Mouse (Mus musculus): ENCODE data around the gene Nup85. TPM values are rescaled to one million over a fixed set of nuclear protein-coding genes. Genes with fewer than 3 reads are reported as not detected.

The Nup85 gene
- polyA plus RNA-seq, 1 experiment from 2014 or later = 111 TPM

DNA sequence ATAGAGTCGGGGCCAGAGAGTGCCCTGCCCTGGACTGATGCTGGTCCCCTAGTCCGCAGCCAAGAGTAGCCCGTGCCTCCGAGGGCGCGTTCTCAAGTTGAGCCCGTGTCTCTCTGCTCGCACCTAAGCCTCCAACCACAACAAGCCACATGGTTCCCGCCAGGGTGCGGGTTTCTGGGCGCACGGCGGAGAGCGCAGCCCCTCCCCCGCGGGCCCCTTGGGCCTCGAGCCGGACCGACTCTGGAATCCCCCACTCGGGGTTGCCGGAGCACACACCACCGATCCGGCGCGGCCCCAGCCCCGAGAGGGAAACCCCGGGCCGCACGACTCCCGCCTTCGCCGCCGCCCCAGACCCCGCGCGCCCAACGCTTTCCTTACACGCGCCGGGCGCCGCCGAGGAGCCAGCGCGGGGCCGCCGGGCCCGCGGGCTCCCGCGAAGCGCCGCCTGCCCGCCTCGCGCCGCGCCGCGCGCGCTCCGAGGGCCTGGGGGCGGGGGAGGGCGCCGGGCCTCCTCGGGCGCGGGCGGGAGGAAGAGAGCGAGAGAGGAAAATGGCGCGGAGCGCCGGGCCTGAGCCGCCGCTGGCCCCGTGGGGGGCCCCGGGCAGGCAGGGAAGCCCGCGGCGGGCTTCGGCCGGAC lies 28.7 kb upstream of the Nup85 start:
- under 1% methylated on average over 84 of the region's 84 CpGs for WGBS
- peak; percentile 75 for ATAC-seq (ENCODE audit: extremely low read depth, insufficient number of reproducible peaks, low FRiP score, low TSS enrichment)
- peak overlapping the region; percentile 95 for H3K4me3 ChIP-seq

DNA sequence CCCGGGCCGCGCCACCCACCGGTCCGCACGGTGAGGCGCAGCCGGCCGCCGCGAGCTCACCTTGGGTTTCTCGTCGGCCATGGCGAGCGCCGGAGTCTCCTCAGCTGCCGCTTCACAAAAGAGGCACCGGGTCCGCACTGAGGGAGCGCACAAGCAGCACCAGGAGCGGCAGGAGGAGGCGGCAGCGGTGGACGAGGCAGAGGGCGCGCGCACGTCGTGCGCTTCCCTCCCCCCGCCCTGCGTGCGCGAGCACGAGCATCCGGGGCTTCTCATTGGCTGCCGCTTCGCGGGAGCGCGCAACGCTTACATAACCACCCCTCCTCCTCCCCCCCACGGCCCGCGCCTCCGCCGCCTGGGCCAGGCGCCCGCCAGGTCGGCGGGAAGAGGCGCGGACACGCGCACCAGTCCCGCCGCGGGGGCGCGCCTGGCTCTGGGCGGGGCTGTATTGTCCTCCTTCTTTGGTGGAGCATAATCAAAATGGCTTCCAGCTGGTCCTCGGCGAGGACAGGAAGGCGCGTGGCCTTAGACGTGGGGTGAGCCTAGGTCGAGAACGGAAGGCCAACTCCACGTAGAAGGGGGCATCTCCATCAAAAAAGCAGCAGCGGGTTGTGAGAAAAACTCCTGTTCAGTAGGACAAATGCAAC lies 28.1 kb upstream of the Nup85 start, which contains the start of gene Sumo2:
Gene Sumo2, minus strand, starts transcription at position 239 of the 644 bp plus-strand sequence.
- peaks cover 32% of the 10 kb centered on the region for H3K36me3 ChIP-seq
- no peaks in the 10 kb centered on the region for H3K9me3 ChIP-seq
- H3K27me3 ChIP-seq (replicated peaks) = no peaks in the 10 kb centered on the region
- ATAC-seq (ENCODE audit: extremely low read depth, insufficient number of reproducible peaks, low FRiP score, low TSS enrichment) = peak; percentile 82
- H3K4me3 ChIP-seq = peak within 1 kb of the TSS; percentile 95
- peaks cover 22% of the 10 kb centered on the region for H3K4me1 ChIP-seq
- peak within 1 kb of the TSS; percentile 100 for H3K27ac ChIP-seq (replicated peaks)
- H3K4me2 ChIP-seq = peak within 1 kb of the TSS; percentile 78
- peak within 1 kb of the TSS; percentile 99 for H3K9ac ChIP-seq
- WGBS = under 1% methylated on average over 63 of the region's 70 CpGs

More for the DNA sequence above, 28.7 kb upstream of the Nup85 start:
- H3K4me2 ChIP-seq = peak overlapping the region; percentile 78
- H3K9ac ChIP-seq = peak overlapping the region; percentile 99
- H3K27ac ChIP-seq (replicated peaks) = peak overlapping the region; percentile 100
- H3K9me3 ChIP-seq = no peaks in the 10 kb centered on the region
- no peaks in the 10 kb centered on the region for H3K27me3 ChIP-seq (replicated peaks)
- H3K36me3 ChIP-seq = peaks cover 39% of the 10 kb centered on the region
- H3K4me1 ChIP-seq = peaks cover 22% of the 10 kb centered on the region

DNA sequence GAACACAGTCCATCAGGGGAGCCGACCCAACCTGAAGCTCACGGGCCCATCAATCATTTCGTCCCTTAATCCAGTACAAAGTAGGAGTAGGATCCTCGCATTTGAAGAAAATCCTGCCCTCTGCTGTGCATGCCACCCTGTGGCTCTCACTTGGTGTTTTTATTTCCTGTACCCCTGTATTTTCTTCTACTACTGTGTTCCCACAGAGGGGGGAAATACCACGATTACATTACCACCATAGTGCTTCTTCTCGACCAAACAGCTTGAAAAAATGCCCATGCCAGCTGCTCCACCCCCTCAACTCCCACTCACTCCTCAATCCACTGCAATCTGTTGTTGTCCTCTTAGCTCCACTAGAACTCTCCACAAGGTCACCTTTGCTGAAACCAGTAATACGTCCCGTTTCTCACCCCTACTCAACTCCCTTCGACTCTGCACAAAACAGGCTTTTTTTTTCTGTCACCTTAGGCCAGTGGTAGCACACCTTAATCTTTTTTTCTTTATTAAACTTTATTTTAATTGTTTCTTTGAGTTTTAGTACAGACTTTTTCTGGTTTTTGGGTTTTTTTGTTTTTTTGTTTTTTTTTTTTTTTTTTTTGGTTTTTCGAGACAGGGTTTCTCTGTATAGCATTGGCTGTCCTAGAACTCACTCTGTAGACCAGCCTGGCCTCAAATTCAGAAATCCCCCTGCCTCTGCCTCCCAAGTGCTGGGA lies 27.2 kb upstream of the Nup85 start:
- Histone ChIP-seq H3K36me3 (peaks cover 24% of the 10 kb centered on the region), H3K4me3 (peak overlapping the region; percentile 95; the same call in 1 of the 2 replicates), H3K9me3 (no peaks in the 10 kb centered on the region), H3K4me2 (peak overlapping the region; percentile 78), H3K27ac (replicated peaks) (peak overlapping the region; percentile 100), H3K9ac (no peak overlapping the region), H3K27me3 (replicated peaks) (no peaks in the 10 kb centered on the region), H3K4me1 (peaks cover 22% of the 10 kb centered on the region)
- ATAC-seq (ENCODE audit: extremely low read depth, insufficient number of reproducible peaks, low FRiP score, low TSS enrichment) = no peak
- 89% methylated on average over 10 of the region's 10 CpGs for WGBS

GRCm38 (mm10) chr11:115538045-115538444 lies 26.2 kb upstream of the Nup85 start:
- peaks cover 13% of the 10 kb centered on the region for H3K36me3 ChIP-seq
- peaks cover 22% of the 10 kb centered on the region for H3K4me1 ChIP-seq
- no peaks in the 10 kb centered on the region for H3K9me3 ChIP-seq
- H3K4me3 ChIP-seq = no peak overlapping the region
- no peak overlapping the region for H3K4me2 ChIP-seq
- no peak overlapping the region for H3K27ac ChIP-seq (replicated peaks)
- WGBS = 55% methylated on average over 2 of the region's 2 CpGs
- H3K27me3 ChIP-seq (replicated peaks) = 0 out of 2 replicates have a peak, but pooled peaks cover 2% of the 10 kb centered on the region
- H3K9ac ChIP-seq = no peak overlapping the region
- ATAC-seq (ENCODE audit: extremely low read depth, insufficient number of reproducible peaks, low FRiP score, low TSS enrichment) = no peak

- no peaks in the 10 kb centered on the region for H3K4me1 ChIP-seq
- ATAC-seq (ENCODE audit: extremely low read depth, insufficient number of reproducible peaks, low FRiP score, low TSS enrichment) = no peak
- H3K4me3 ChIP-seq = no peak overlapping the region
- H3K4me2 ChIP-seq = no peak overlapping the region
- no peaks in the 10 kb centered on the region for H3K9me3 ChIP-seq
- 58% methylated on average over 4 of the region's 4 CpGs for WGBS
- H3K9ac ChIP-seq = no peak overlapping the region
- no peaks in the 10 kb centered on the region for H3K36me3 ChIP-seq
- H3K27me3 ChIP-seq (replicated peaks) = 0 out of 2 replicates have a peak, but pooled peaks cover 4% of the 10 kb centered on the region
- H3K27ac ChIP-seq (replicated peaks) = no peak overlapping the region
Observed at GRCm38 (mm10) chr11:115543571-115543970, 20.7 kb upstream of the Nup85 start.

GRCm38 (mm10) chr11:115552783-115553182 lies 11.5 kb upstream of the Nup85 start:
- 0 out of 2 replicates have a peak, but pooled peaks cover 7% of the 10 kb centered on the region for H3K9me3 ChIP-seq
- 0 out of 2 replicates have a peak, but pooled peaks cover 2% of the 10 kb centered on the region for H3K27me3 ChIP-seq (replicated peaks)
- H3K27ac ChIP-seq (replicated peaks) = no peak overlapping the region
- no peak for ATAC-seq (ENCODE audit: extremely low read depth, insufficient number of reproducible peaks, low FRiP score, low TSS enrichment)
- H3K4me2 ChIP-seq = no peak overlapping the region
- no peak overlapping the region for H3K4me3 ChIP-seq
- H3K4me1 ChIP-seq = no peaks in the 10 kb centered on the region
- no peak overlapping the region for H3K9ac ChIP-seq
- 56% methylated on average over 4 of the region's 4 CpGs for WGBS
- no peaks in the 10 kb centered on the region for H3K36me3 ChIP-seq

- H3K36me3 ChIP-seq = no peaks in the 10 kb centered on the region
- WGBS = 73% methylated on average over 17 of the region's 17 CpGs
- no peak overlapping the region for H3K9ac ChIP-seq
- no peak overlapping the region for H3K4me2 ChIP-seq
- H3K4me3 ChIP-seq = no peak overlapping the region
- no peaks in the 10 kb centered on the region for H3K9me3 ChIP-seq
- no peak for ATAC-seq (ENCODE audit: extremely low read depth, insufficient number of reproducible peaks, low FRiP score, low TSS enrichment)
- no peaks in the 10 kb centered on the region for H3K4me1 ChIP-seq
- no peak overlapping the region for H3K27ac ChIP-seq (replicated peaks)
- H3K27me3 ChIP-seq (replicated peaks) = no peaks in the 10 kb centered on the region
Observed at GRCm38 (mm10) chr11:115555717-115556116, 8.5 kb upstream of the Nup85 start.

DNA sequence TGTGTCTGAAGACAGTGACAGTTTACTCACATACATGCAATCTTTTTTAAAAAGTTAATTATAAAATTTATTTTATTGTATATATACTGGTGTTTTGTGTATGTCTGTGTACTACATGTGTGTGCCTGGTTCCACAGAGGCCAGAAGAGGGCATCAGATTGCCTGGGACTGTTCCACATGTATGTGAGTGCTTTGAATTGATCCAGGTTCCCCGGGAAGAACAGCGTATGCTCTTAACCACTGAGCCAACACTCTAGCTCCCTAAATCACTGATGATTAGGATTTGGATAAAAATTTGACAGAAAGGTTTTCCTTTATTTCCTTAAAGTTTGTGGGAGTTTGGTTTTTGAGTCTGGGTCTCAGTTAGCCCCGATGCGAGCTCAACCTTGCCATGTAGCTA lies 828 bp upstream of the Nup85 start:
- peak overlapping the region; percentile 68 for H3K27ac ChIP-seq (replicated peaks)
- 42% methylated on average over 4 of the region's 4 CpGs for WGBS
- no peak for ATAC-seq (ENCODE audit: extremely low read depth, insufficient number of reproducible peaks, low FRiP score, low TSS enrichment)
- H3K4me3 ChIP-seq = peak overlapping the region; percentile 93
- no peaks in the 10 kb centered on the region for H3K27me3 ChIP-seq (replicated peaks)
- H3K36me3 ChIP-seq = peaks cover 28% of the 10 kb centered on the region
- H3K4me1 ChIP-seq = peaks cover 17% of the 10 kb centered on the region
- peak overlapping the region; percentile 91 for H3K9ac ChIP-seq
- H3K9me3 ChIP-seq = no peaks in the 10 kb centered on the region
- H3K4me2 ChIP-seq = peak overlapping the region; percentile 83

- Histone ChIP-seq H3K27me3 (replicated peaks) (no peaks in the 10 kb centered on the region), H3K4me1 (peaks cover 17% of the 10 kb centered on the region), H3K9me3 (no peaks in the 10 kb centered on the region), H3K4me2 (peak overlapping the region; percentile 83), H3K4me3 (peak overlapping the region; percentile 93), H3K36me3 (peaks cover 43% of the 10 kb centered on the region), H3K27ac (replicated peaks) (no peak overlapping the region), H3K9ac (peak overlapping the region; percentile 91)
- ATAC-seq (ENCODE audit: extremely low read depth, insufficient number of reproducible peaks, low FRiP score, low TSS enrichment) = no peak
- WGBS = 15% methylated on average over 7 of the region's 7 CpGs
Observed at GRCm38 (mm10) chr11:115564961-115565360, 727 bp downstream of the Nup85 start.

DNA sequence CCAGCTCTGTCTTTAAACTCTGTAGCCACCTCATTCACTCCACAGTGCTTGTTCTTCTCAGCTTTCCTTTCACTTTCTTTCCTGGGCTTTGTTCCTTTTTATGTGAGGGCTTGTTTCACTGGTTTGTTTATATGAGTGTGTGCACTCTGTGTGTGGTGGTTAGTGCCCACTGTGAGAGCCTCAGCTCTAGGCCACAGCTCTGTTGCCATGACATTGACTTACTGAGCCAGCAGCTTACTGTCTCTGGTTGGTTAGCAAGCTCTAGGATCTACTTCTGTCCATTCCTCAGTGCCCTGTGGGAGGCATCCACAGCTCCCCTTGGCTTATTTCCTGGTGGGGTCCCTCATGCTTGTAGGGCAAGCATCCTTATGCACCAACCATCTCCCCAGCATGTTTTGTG lies 14.8 kb downstream of the Nup85 start:
- Histone ChIP-seq H3K27ac (replicated peaks) (no peak overlapping the region), H3K36me3 (peaks cover 80% of the 10 kb centered on the region), H3K4me3 (no peak overlapping the region), H3K9me3 (no peaks in the 10 kb centered on the region), H3K4me1 (no peaks in the 10 kb centered on the region), H3K9ac (no peak overlapping the region), H3K4me2 (no peak overlapping the region), H3K27me3 (replicated peaks) (no peaks in the 10 kb centered on the region)
- no peak for ATAC-seq (ENCODE audit: extremely low read depth, insufficient number of reproducible peaks, low FRiP score, low TSS enrichment)

- Histone ChIP-seq H3K9me3 (no peaks in the 10 kb centered on the region), H3K4me2 (no peak overlapping the region), H3K4me1 (no peaks in the 10 kb centered on the region), H3K9ac (no peak overlapping the region), H3K27me3 (replicated peaks) (no peaks in the 10 kb centered on the region), H3K27ac (replicated peaks) (no peak overlapping the region), H3K36me3 (peaks cover 99% of the 10 kb centered on the region), H3K4me3 (no peak overlapping the region)
- no peak for ATAC-seq (ENCODE audit: extremely low read depth, insufficient number of reproducible peaks, low FRiP score, low TSS enrichment)
- WGBS = 78% methylated on average over 10 of the region's 10 CpGs
Observed at GRCm38 (mm10) chr11:115582913-115583606, 18.8 kb downstream of the Nup85 start.

Measured in heart, embryonic 13.5 days (tissue).